Mouse (Mus musculus) neural tube, embryonic 14.5 days (tissue): ENCODE measurements around the gene Ttc23. TPM values are rescaled to one million over a fixed set of nuclear protein-coding genes. Genes with fewer than 3 reads are reported as not detected.

Experiments
- ATAC-seq: fragments of 200-750 bp; cut with Nextera tagmentation; 2 replicates; pipeline ENCODE4 v1.8.0; 2017; ENCODE audit warnings: low read depth, mild to moderate bottlenecking, moderate TSS enrichment, moderate library complexity
- H3K27ac ChIP-seq: fragments of 300-500 bp; sonication (generic); 2 replicates; pipeline ENCODE4 v1.5.1; 2014; ENCODE audit warnings: low read depth, mild to moderate bottlenecking, control low read depth, low read length, moderate library complexity, mixed read lengths
- H3K27me3 ChIP-seq: fragments of 300-500 bp; sonication (generic); 2 replicates; pipeline ENCODE4 v1.6.1; 2014; ENCODE audit warnings: low read length; ENCODE audit not compliant: control insufficient read depth, insufficient read depth
- H3K36me3 ChIP-seq: fragments of 300-500 bp; sonication (generic); 2 replicates; pipeline ENCODE4 v1.6.1; 2014; ENCODE audit warnings: low read length, mixed read lengths; ENCODE audit not compliant: control insufficient read depth, insufficient read depth
- H3K4me1 ChIP-seq: fragments of 300-500 bp; sonication (generic); 2 replicates; pipeline ENCODE4 v1.6.1; 2014; ENCODE audit warnings: low read length; ENCODE audit not compliant: control insufficient read depth, insufficient read depth
- H3K4me2 ChIP-seq: fragments of 300-500 bp; sonication (generic); 2 replicates; pipeline ENCODE4 v1.6.1; 2014; ENCODE audit warnings: mild to moderate bottlenecking, low read depth, low read length, control low read depth
- H3K4me3 ChIP-seq: fragments of 300-500 bp; sonication (generic); 2 replicates; pipeline ENCODE4 v1.5.1; 2014; ENCODE audit warnings: low read depth, low read length, control low read depth, mixed read lengths
- H3K9ac ChIP-seq: fragments of 300-500 bp; sonication (generic); replicated peaks from 2 replicates; pipeline ENCODE4 v1.6.1; 2014; ENCODE audit warnings: low read depth, mild to moderate bottlenecking, control low read depth, low read length, mixed read lengths
- H3K9me3 ChIP-seq: fragments of 300-500 bp; sonication (generic); 2 replicates; pipeline ENCODE4 v1.6.1; 2016; ENCODE audit warnings: low read length; ENCODE audit not compliant: control insufficient read depth
- WGBS: fragments of 180-500 bp; shearing (Covaris S2); extraction: QIAGEN DNeasy Blood & Tissue Kit; methylation state at CpG from one replicate; pipeline ENCODE4 v1.1.7; 2014; 5-methylcytosine and 5-hydroxymethylcytosine counted together
- polyA plus RNA-seq: library from polyadenylated mRNA; unstranded; fragments of >200 nt; fragmentation: Nextera tagmentation; extraction: Ambion mirVana; gene quantifications from 2 replicates; pipeline ENCODE4 v1.2.1, GENCODE M21; 2014

Gene Ttc23
- polyA plus RNA-seq, 1 experiment from 2014 or later, result 5.4 TPM

DNA sequence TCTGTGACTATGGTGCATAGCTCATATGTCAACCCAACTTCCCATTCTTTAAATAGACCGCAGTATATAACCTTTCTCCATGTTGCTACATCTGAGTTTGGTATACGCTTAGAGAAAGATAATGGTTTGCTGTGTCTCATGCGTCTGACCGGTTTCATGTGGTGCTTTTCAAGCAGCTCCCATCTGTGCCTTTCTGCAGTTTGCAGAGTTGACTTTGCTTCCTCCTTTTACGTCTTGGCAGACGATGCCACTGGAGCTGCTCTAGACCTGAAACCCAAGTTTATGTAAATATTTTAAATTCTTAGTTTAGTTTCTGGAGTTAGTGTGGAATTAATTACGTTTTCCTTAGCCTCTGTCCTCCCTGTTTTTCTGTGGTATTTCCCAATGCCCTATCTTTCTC, 7.5 kb downstream of the Ttc23 start:
- Histone ChIP-seq H3K4me2 (no peak overlapping the region), H3K27ac (no peak overlapping the region), H3K9ac (no peak overlapping the region), H3K4me1 (no peaks in the 10 kb centered on the region), H3K9me3 (no peaks in the 10 kb centered on the region), H3K36me3 (no peaks in the 10 kb centered on the region), H3K27me3 (no peaks in the 10 kb centered on the region), H3K4me3 (no peak overlapping the region)
- WGBS, result 92% methylated on average over 7 of the region's 7 CpGs
- no peak for ATAC-seq

DNA sequence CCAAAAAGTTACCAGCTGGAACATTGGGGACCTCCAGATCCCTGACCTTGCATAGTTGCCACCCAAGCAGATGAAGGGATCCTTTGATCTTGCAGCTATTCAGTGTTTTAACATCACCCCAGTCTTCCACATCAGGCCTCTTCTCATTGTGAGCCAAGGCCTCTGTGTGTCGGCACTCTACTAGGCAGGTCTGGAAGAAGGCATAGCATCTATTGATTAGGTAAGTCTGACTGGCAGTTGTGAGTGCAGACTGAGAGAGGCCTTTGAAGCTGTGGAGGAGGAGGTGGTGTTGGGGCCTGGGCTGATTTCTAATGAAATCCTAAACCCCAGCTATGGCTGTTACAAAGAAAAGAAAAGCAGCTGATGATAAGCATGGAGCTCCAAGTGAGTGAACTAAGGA, 8.0 kb downstream of the Ttc23 start:
- no peak for ATAC-seq

DNA sequence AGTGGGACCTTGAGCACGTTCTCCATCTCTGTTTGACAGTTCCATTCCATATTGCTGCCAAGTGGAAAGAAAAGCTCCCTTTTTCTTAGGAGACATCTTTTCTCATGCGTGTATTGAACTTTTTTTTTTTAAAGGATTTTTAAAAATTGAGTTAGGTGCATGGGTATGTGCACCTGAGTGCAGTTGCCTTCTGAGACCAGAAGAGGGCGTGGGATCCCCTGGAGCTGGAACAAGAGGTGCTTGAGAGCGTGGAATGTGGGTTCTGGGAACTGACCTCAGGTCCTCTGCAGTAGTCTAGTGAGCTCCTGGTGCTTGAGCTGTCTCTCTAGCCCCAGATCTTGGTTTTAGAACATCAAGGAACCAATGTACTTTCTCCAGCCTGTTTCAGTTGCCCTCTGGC, 10.9 kb downstream of the Ttc23 start:
- Histone ChIP-seq H3K27me3 (no peaks in the 10 kb centered on the region), H3K4me2 (no peak overlapping the region), H3K4me1 (no peaks in the 10 kb centered on the region), H3K9me3 (no peaks in the 10 kb centered on the region), H3K4me3 (no peak overlapping the region), H3K27ac (no peak overlapping the region), H3K9ac (no peak overlapping the region), H3K36me3 (no peaks in the 10 kb centered on the region)
- no peak for ATAC-seq
- 92% methylated on average over 4 of the region's 4 CpGs for WGBS

More for the DNA sequence above, 8.0 kb downstream of the Ttc23 start:
- H3K27ac ChIP-seq, result no peak overlapping the region
- no peaks in the 10 kb centered on the region for H3K27me3 ChIP-seq
- no peak overlapping the region for H3K4me3 ChIP-seq
- no peak overlapping the region for H3K9ac ChIP-seq
- H3K9me3 ChIP-seq, result no peaks in the 10 kb centered on the region
- no peaks in the 10 kb centered on the region for H3K36me3 ChIP-seq
- H3K4me1 ChIP-seq, result no peaks in the 10 kb centered on the region
- H3K4me2 ChIP-seq, result no peak overlapping the region
- WGBS, result 16% methylated on average over 1 of the region's 1 CpGs

DNA sequence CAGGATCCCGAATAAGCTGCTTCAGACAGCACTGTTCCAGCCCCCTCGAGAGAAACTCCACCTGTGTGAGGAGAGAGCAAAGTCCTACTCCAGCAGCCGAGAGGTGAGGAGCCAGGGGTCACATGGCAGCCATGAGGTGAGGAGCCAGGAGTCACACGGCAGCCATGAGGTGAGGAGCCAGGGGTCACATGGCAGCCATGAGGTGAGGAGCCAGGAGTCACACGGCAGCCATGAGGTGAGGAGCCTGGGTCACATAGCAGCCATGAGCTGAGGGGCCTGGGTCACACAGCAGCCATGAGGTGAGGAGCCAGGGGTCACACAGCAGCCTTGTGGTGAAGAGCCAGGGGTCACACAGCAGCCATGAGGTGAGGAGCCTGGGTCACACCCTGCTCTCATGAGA, 15.2 kb downstream of the Ttc23 start:
- Histone ChIP-seq H3K36me3 (no peaks in the 10 kb centered on the region), H3K27ac (no peak overlapping the region), H3K4me1 (no peaks in the 10 kb centered on the region), H3K27me3 (no peaks in the 10 kb centered on the region), H3K4me3 (no peak overlapping the region), H3K4me2 (no peak overlapping the region), H3K9me3 (no peaks in the 10 kb centered on the region), H3K9ac (no peak overlapping the region)
- WGBS, result 92% methylated on average over 5 of the region's 5 CpGs
- no peak for ATAC-seq

DNA sequence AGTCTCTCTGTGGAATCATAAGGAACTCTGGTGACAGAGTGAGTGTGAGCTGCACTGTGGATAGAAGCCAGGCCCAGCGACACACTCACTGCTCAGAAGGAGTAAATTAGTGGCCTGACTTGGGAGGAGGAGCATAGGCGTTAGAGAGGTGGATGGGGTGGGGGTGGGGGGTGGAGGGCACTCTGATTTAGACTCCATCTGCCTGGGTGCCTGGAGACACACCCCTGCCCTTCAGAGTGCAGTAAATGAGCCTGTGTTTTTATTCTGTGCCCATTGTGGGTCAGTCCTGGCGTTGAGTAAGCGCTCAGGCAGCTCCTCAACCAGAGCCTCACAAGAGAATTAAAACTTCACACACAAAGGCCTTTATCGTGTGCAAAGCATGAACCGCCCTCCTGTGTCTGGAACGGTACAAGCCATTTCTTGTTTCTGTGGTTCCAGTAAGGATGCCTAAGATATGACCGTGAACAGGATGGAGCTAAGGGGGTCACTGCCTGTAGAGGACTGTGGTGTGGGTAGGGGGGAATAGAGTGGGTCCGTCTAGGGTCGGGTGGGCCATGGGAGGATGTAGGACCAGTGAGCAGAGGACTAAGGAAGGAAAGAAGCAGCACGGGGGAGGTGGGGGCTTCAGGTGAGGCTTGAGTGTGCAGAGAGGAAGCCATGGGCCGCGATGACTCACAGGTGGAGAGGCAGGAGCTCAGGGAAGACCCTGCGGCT, 16.9 kb downstream of the Ttc23 start:
- Histone ChIP-seq H3K36me3 (no peaks in the 10 kb centered on the region), H3K9me3 (no peaks in the 10 kb centered on the region), H3K4me2 (no peak overlapping the region), H3K27me3 (no peaks in the 10 kb centered on the region), H3K27ac (no peak overlapping the region), H3K4me3 (no peak overlapping the region), H3K4me1 (no peaks in the 10 kb centered on the region), H3K9ac (no peak overlapping the region)
- ATAC-seq, result no peak
- WGBS, result 64% methylated on average over 14 of the region's 14 CpGs

DNA sequence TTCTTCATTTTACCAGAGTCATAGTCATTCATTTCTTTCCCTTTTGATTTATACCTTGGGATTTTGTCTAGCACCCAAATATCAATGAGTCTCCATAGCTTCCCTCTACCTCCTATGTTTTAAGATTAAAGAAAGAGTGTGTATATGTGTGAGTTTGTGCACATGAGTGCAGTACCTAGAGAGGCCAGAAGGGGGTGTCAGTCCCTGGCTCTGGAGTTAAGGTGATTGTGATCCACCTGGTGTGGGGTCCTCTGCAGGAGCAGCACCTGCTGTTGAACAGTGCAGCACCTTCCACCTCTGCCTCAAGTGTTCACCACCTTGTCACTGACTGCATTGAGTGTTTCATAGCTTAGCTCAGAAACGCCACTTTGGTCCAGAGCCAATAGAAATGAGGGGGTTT, 23.8 kb downstream of the Ttc23 start:
- WGBS, result 90% methylated on average over 1 of the region's 1 CpGs
- Histone ChIP-seq H3K9ac (no peak overlapping the region), H3K27me3 (no peaks in the 10 kb centered on the region), H3K36me3 (no peaks in the 10 kb centered on the region), H3K4me2 (no peak overlapping the region), H3K4me1 (no peaks in the 10 kb centered on the region), H3K4me3 (no peak overlapping the region), H3K9me3 (no peaks in the 10 kb centered on the region), H3K27ac (no peak overlapping the region)
- no peak for ATAC-seq

DNA sequence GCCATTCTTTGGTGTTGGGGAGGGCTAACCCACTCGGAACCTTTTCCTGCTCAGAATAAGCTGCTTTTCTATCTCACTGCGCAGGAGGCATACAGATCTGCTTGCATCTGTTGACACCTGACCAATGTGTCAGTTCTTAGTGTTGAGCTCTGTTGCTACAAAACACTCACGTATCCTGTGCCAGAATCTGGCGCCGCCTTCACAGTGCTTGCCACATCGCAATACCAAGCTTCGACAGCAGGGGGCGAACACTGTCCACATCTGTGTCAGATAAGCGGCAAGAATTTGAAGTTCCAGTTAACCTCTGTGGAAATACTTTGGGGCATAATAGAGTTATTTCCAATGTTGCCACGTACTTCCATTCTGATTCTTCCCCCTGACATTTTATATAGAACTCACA, 25.4 kb downstream of the Ttc23 start:
- Histone ChIP-seq H3K4me3 (no peak overlapping the region), H3K27me3 (no peaks in the 10 kb centered on the region), H3K27ac (no peak overlapping the region), H3K4me1 (no peaks in the 10 kb centered on the region), H3K9ac (no peak overlapping the region), H3K36me3 (no peaks in the 10 kb centered on the region), H3K4me2 (no peak overlapping the region), H3K9me3 (no peaks in the 10 kb centered on the region)
- peak; percentile 69 for ATAC-seq
- 13% methylated on average over 10 of the region's 10 CpGs for WGBS

DNA sequence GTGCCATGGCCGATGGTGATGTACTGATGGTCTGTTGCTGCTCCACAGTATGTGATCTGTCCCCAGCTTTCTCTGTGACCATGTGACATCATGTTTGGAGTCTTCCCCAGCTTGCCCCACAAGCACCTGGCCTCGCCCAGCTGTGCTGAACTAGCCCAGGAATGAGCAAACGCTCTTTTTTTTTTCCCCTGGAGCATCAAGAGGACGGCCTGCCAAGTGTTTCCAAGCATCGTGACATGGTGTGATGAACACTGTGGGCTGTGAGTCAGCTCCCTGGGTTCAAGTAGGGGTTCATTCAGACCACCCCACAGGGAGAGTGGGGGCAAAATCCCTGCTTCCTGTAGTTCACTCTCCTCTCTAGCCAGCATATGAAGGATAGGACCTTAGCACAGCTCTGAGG, 26.4 kb downstream of the Ttc23 start:
- Histone ChIP-seq H3K9ac (no peak overlapping the region), H3K27me3 (no peaks in the 10 kb centered on the region), H3K4me2 (no peak overlapping the region), H3K4me3 (no peak overlapping the region), H3K9me3 (no peaks in the 10 kb centered on the region), H3K27ac (no peak overlapping the region), H3K4me1 (no peaks in the 10 kb centered on the region), H3K36me3 (no peaks in the 10 kb centered on the region)
- ATAC-seq, result no peak
- WGBS, result 92% methylated on average over 5 of the region's 5 CpGs

DNA sequence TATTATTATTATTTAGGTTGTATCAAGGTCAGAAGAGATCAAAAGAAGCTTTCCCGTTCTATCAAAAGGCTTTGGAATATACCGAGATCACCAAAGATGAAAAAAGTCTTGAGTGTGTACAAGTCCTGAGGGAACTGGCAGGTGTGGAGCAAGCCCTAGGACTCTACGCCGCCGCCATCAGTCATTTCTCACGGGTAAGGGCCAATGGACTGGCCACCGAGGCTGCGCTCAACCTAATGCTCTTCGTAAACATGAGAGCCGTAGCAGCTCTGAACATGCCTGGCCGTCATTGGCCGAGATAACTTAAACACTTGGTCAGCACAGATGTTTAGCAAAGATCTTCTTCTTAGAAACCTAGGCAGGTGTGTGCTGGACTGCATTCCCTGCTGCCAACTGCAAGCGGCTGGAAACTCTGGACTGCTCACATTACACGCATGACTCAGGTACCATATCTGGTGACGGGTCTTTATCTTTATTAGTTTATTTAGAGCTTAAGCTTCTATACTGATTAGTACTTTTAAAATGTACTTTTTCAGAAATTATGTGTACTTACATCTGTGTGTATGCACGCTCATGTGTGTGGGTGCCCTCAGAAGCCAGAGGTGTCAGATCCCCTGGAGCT, 31.8 kb downstream of the Ttc23 start:
- 97% methylated on average over 16 of the region's 16 CpGs for WGBS

More for the DNA sequence above, 31.8 kb downstream of the Ttc23 start:
- Histone ChIP-seq H3K27ac (no peak overlapping the region), H3K4me3 (no peak overlapping the region), H3K4me1 (no peaks in the 10 kb centered on the region), H3K36me3 (no peaks in the 10 kb centered on the region), H3K27me3 (no peaks in the 10 kb centered on the region), H3K9me3 (no peaks in the 10 kb centered on the region), H3K9ac (no peak overlapping the region), H3K4me2 (no peak overlapping the region)
- ATAC-seq, result no peak
